Mouse (Mus musculus) left cerebral cortex, adult 8-10 months (tissue): Measurements from ENCODE around the gene Asb6. TPM values are rescaled to one million over a fixed set of nuclear protein-coding genes. Genes with fewer than 3 reads are reported as not detected.

Experiments
- DNase-seq, 2 experiments: peaks; one replicate each; pipeline ENCODE4 v3.0.0; 2022; ENCODE audit warnings: low spot score in 2 of 2
- total RNA-seq, 4 experiments: library from RNA; stranded (reverse); gene quantifications; 2 replicates each; pipeline ENCODE4 v1.2.4; 2022

Gene Asb6
- total RNA-seq, 4 experiments from 2014 or later = 29.6 to 41.9 (median 38.2) TPM

- DNase-seq = no peak
Observed at GRCm38 (mm10) chr2:30834373-30835022, 4.4 kb upstream of the Asb6 start, which contains the start of gene Prrx2. Prrx2 (plus strand) TSS chr2:30834972.

GRCm38 (mm10) chr2:30833644-30834043, 3.5 kb upstream of the Asb6 start:
- no peak for DNase-seq

- no peak for DNase-seq
Observed at GRCm38 (mm10) chr2:30829315-30829714, 818 bp downstream of the Asb6 start.

GRCm38 (mm10) chr2:30827749-30828475, 2.2 kb downstream of the Asb6 start:
- DNase-seq = peak; percentile 85 to 97

GRCm38 (mm10) chr2:30826825-30827748, 3.0 kb downstream of the Asb6 start:
- no peak for DNase-seq

GRCm38 (mm10) chr2:30823385-30824153, 6.6 kb downstream of the Asb6 start:
- no peak for DNase-seq

- DNase-seq = no peak
Observed at GRCm38 (mm10) chr2:30822460-30822859, 7.7 kb downstream of the Asb6 start.

GRCm38 (mm10) chr2:30821073-30821472, 9.1 kb downstream of the Asb6 start:
- DNase-seq = no peak

- no peak for DNase-seq
Observed at GRCm38 (mm10) chr2:30819873-30820272, 10.3 kb downstream of the Asb6 start.

- DNase-seq = no peak
Observed at GRCm38 (mm10) chr2:30816383-30816782, 13.8 kb downstream of the Asb6 start.

GRCm38 (mm10) chr2:30810573-30810972, 19.6 kb downstream of the Asb6 start:
- no peak for DNase-seq

- DNase-seq = no peak
Observed at GRCm38 (mm10) chr2:30809503-30809902, 20.6 kb downstream of the Asb6 start.

GRCm38 (mm10) chr2:30808296-30808655, 21.9 kb downstream of the Asb6 start:
- DNase-seq = no peak

- DNase-seq = peak; percentile 90 to 99
Observed at GRCm38 (mm10) chr2:30807648-30808295, 22.4 kb downstream of the Asb6 start, which contains the start of gene Ntmt1. Ntmt1 (plus strand) TSS chr2:30807826.

GRCm38 (mm10) chr2:30807147-30807647, 22.9 kb downstream of the Asb6 start:
- DNase-seq = no peak

GRCm38 (mm10) chr2:30805983-30806382, 24.1 kb downstream of the Asb6 start:
- no peak for DNase-seq

- no peak for DNase-seq
Observed at GRCm38 (mm10) chr2:30803604-30804003, 26.5 kb downstream of the Asb6 start, which contains the start of gene 1700001O22Rik. 1700001O22Rik (minus strand) TSS chr2:30803661.

- DNase-seq = peak in 1 of 2 experiments; percentile 38
Observed at GRCm38 (mm10) chr2:30801067-30801852, 28.9 kb downstream of the Asb6 start.

GRCm38 (mm10) chr2:30800671-30801066, 29.5 kb downstream of the Asb6 start:
- DNase-seq = no peak
